Mouse (Mus musculus) MEL (cell line): ENCODE data around the gene Usp38. TPM values are rescaled to one million over a fixed set of nuclear protein-coding genes. Genes with fewer than 3 reads are reported as not detected.

ENCODE experiments used
- DNase-seq: peaks from one replicate; pipeline ENCODE4 v3.0.0; 2011; ENCODE audit warnings: low read depth, low spot score
- H3K27ac ChIP-seq: 2 replicates; pipeline ENCODE4 v1.5.1; 2012; ENCODE audit warnings: low read depth, mild to moderate bottlenecking, control low read depth, low read length, moderate library complexity; ENCODE audit not compliant: control insufficient read depth
- H3K27me3 ChIP-seq, 2 experiments: fragments of 150-350 bp in 1 of 2; sonication (generic) in 1 of 2; 2 replicates each; pipeline ENCODE4 v1.6.1; 2012; ENCODE audit warnings: low read length in 2 of 2, mild to moderate bottlenecking in 2 of 2, improper control_type of control experiment in 1 of 2, moderate library complexity in 1 of 2; ENCODE audit not compliant: insufficient read depth in 2 of 2, control insufficient read depth in 1 of 2
- H3K36me3 ChIP-seq, 2 experiments: 2 replicates each; pipeline ENCODE4 v1.6.1; 2012 to 2014; ENCODE audit warnings: low read length in 2 of 2, improper control_type of control experiment in 1 of 2, inconsistent platforms in 1 of 2, mild to moderate bottlenecking in 1 of 2; ENCODE audit not compliant: insufficient read depth in 2 of 2, control insufficient read depth in 1 of 2
- H3K4me1 ChIP-seq, 2 experiments: fragments of 150-350 bp in 1 of 2; sonication (generic) in 1 of 2; 2 replicates each; pipeline ENCODE4 v1.6.1; 2012; ENCODE audit warnings: low read length in 2 of 2, improper control_type of control experiment in 1 of 2, mild to moderate bottlenecking in 1 of 2; ENCODE audit not compliant: insufficient read depth in 2 of 2, control insufficient read depth in 1 of 2
- H3K4me3 ChIP-seq, 2 experiments: fragments of 150-350 bp in 1 of 2; sonication (generic) in 1 of 2; 2 replicates each; pipeline ENCODE4 v1.5.1; 2012; ENCODE audit warnings: low read depth in 2 of 2, low read length in 2 of 2, mild to moderate bottlenecking in 2 of 2, moderate library complexity in 2 of 2, control low read depth in 1 of 2, improper control_type of control experiment in 1 of 2; ENCODE audit not compliant: control insufficient read depth in 1 of 2, insufficient read depth in 1 of 2
- H3K79me2 ChIP-seq: 2 replicates; pipeline ENCODE4 v1.6.1; 2012; ENCODE audit warnings: mild to moderate bottlenecking, low read length, moderate library complexity; ENCODE audit not compliant: control insufficient read depth, poor library complexity, insufficient read depth
- H3K9ac ChIP-seq: 2 replicates; pipeline ENCODE4 v1.6.1; 2012; ENCODE audit warnings: low read depth, mild to moderate bottlenecking, control low read depth, low read length, moderate library complexity; ENCODE audit not compliant: control insufficient read depth, poor library complexity, severe bottlenecking
- H3K9me3 ChIP-seq: fragments of 150-350 bp; sonication (generic); replicated peaks from 2 replicates; pipeline ENCODE4 v1.6.1; 2012; ENCODE audit warnings: mild to moderate bottlenecking, low read length, improper control_type of control experiment, moderate library complexity; ENCODE audit not compliant: insufficient read depth
- CHD2 ChIP-seq: IDR thresholded peaks from 2 replicates; pipeline ENCODE4 v1.6.1; 2011; ENCODE audit warnings: low read length, improper control_type of control experiment
- E2F4 ChIP-seq: IDR thresholded peaks from 2 replicates; pipeline ENCODE4 v1.6.1; 2011; ENCODE audit warnings: low read depth, low read length, improper control_type of control experiment, borderline replicate concordance
- GATA1 ChIP-seq: IDR thresholded peaks from 2 replicates; pipeline ENCODE4 v1.6.1; 2011; ENCODE audit warnings: low read depth, low read length, improper control_type of control experiment
- JUND ChIP-seq: IDR thresholded peaks from 2 replicates; pipeline ENCODE4 v1.6.1; 2011; ENCODE audit warnings: low read depth, mild to moderate bottlenecking, improper control_type of control experiment, low read length
- MAFK ChIP-seq: IDR thresholded peaks from 2 replicates; pipeline ENCODE4 v1.6.1; 2011; ENCODE audit warnings: low read depth, mild to moderate bottlenecking, low read length, improper control_type of control experiment, borderline replicate concordance
- MEF2A ChIP-seq: IDR thresholded peaks from 2 replicates; pipeline ENCODE4 v1.6.1; 2014; ENCODE audit warnings: low read depth, mild to moderate bottlenecking, inconsistent platforms, low read length, improper control_type of control experiment; ENCODE audit not compliant: poor library complexity, insufficient replicate concordance, severe bottlenecking; ENCODE audit errors: extremely low read depth
- MXI1 ChIP-seq: IDR thresholded peaks from 2 replicates; pipeline ENCODE4 v1.6.1; 2011; ENCODE audit warnings: mild to moderate bottlenecking, low read depth, low read length, improper control_type of control experiment
- MYB ChIP-seq: IDR thresholded peaks from 2 replicates; pipeline ENCODE4 v1.6.1; 2011; ENCODE audit warnings: mild to moderate bottlenecking, low read depth, low read length, improper control_type of control experiment
- MYC ChIP-seq: IDR thresholded peaks from 2 replicates; pipeline ENCODE4 v1.6.1; 2011; ENCODE audit warnings: low read depth, mild to moderate bottlenecking, low read length, improper control_type of control experiment, moderate library complexity
- NELFE ChIP-seq: IDR thresholded peaks from 2 replicates; pipeline ENCODE4 v1.6.1; 2011; ENCODE audit warnings: low read depth, low read length, improper control_type of control experiment
- NRF1 ChIP-seq: IDR thresholded peaks from 2 replicates; pipeline ENCODE4 v1.6.1; 2014; ENCODE audit warnings: low read depth, mild to moderate bottlenecking, inconsistent platforms, low read length, improper control_type of control experiment, moderate library complexity; ENCODE audit not compliant: poor library complexity, insufficient read depth, severe bottlenecking
- SMC3 ChIP-seq: IDR thresholded peaks from 2 replicates; pipeline ENCODE4 v1.6.1; 2011; ENCODE audit warnings: low read depth, low read length, improper control_type of control experiment
- UBTF ChIP-seq: IDR thresholded peaks from 2 replicates; pipeline ENCODE4 v1.6.1; 2012; ENCODE audit warnings: low read depth, mild to moderate bottlenecking, inconsistent platforms, low read length, improper control_type of control experiment, moderate library complexity, borderline replicate concordance; ENCODE audit not compliant: insufficient read depth
- USF1 ChIP-seq: IDR thresholded peaks from 2 replicates; pipeline ENCODE4 v1.6.1; 2014; ENCODE audit warnings: low read depth, mild to moderate bottlenecking, inconsistent platforms, low read length, improper control_type of control experiment, moderate library complexity
- USF2 ChIP-seq, 2 experiments: IDR thresholded peaks; 2 replicates each; pipeline ENCODE4 v1.6.1; 2011 to 2012; ENCODE audit warnings: improper control_type of control experiment in 2 of 2, low read length in 2 of 2, borderline replicate concordance in 1 of 2, inconsistent platforms in 1 of 2, low read depth in 1 of 2, mild to moderate bottlenecking in 1 of 2; ENCODE audit not compliant: insufficient read depth in 1 of 2
- ZKSCAN1 ChIP-seq: IDR thresholded peaks from 2 replicates; pipeline ENCODE4 v1.6.1; 2012; ENCODE audit warnings: low read depth, mild to moderate bottlenecking, inconsistent platforms, low read length, improper control_type of control experiment, moderate library complexity
- ZMIZ1 ChIP-seq: IDR thresholded peaks from 2 replicates; pipeline ENCODE4 v1.6.1; 2012; ENCODE audit warnings: low read depth, mild to moderate bottlenecking, inconsistent platforms, low read length, improper control_type of control experiment, moderate library complexity
- polyA plus RNA-seq, 2 experiments: library from polyadenylated mRNA; stranded (reverse) in 1 of 2; unstranded in 1 of 2; fragments of >175 nt in 1 of 2; fragments of >200 nt in 1 of 2; gene quantifications; 2 replicates each; pipeline versions ENCODE4 v1.2.1 to v1.2.4; 2012; ENCODE audit warnings: low replicate concordance in 2 of 2, low read depth in 1 of 2; ENCODE audit not compliant: insufficient read length in 2 of 2, insufficient read depth in 1 of 2, missing spikeins in 1 of 2
- total RNA-seq: library from RNA; depleted of rRNA; stranded (reverse); fragments of 300-350 nt; gene quantifications from 2 replicates; pipeline ENCODE4 v1.2.3, GENCODE M21; 2012

The Usp38 gene
- total and polyA plus RNA-seq, 3 experiments: 22.6 to 32.3 TPM; not detected in 1

DNA sequence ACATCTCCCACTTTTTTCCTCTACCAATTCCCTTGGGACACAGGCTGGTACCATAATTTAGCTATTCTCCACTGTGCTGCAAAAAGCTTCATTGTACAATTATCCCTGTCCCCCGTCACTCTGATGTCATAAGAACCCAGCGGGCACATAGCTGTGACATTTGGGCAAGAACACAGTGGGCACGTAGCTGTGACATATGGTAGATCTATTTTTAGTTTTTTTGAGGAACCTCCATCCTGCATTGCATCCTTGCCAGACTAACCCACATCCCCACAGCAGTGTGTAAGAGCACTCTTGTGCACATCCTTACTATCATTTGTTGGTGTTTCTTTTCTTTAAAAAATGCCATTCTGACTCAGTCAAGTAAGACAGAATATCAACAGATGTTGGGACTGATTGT lies 71.0 kb downstream of the Usp38 start:
- Histone ChIP-seq H3K9ac (no peak overlapping the region), H3K36me3 (peaks cover 0 to 5% of the 10 kb centered on the region in 2 experiments; a peak in 2 of 4 replicates), H3K27me3 (no peaks in the 10 kb centered on the region; a peak in 1 of 4 replicates), H3K79me2 (no peaks in the 10 kb centered on the region), H3K9me3 (no peaks in the 10 kb centered on the region), H3K4me1 (peaks cover 0 to 10% of the 10 kb centered on the region in 2 experiments; a peak in 3 of 4 replicates), H3K27ac (no peak overlapping the region), H3K4me3 (no peak overlapping the region)
- DNase-seq: no peak
- no peak for TF ChIP-seq GATA1
- TF ChIP-seq ZMIZ1: no peak
- TF ChIP-seq CHD2: no peak
- TF ChIP-seq NRF1: no peak
- no peak for TF ChIP-seq MEF2A
- no peak for TF ChIP-seq E2F4
- no peak for TF ChIP-seq ZKSCAN1
- TF ChIP-seq JUND: no peak
- TF ChIP-seq SMC3: no peak
- TF ChIP-seq USF1: no peak

DNA sequence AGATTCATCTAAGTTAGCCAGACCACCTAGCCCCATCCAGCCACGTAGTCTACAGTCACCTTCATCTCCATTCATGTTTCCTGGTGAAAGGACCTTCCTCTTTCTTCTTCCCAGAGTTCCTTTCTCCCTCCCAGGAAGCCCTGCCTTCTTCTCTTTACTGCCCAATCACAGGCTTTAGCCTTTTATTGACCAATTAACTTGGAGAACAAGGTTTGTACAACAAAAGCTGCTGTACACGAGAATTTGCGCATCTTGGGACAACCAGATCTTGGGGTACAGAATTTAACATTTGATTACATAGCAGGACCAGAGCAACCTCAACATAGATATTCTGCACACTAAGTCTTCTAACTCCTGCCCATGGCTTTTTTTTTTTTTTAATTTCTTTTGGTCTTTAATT lies 73.1 kb downstream of the Usp38 start:
- Histone ChIP-seq H3K27me3 (no peaks in the 10 kb centered on the region; a peak in 1 of 4 replicates), H3K9me3 (no peaks in the 10 kb centered on the region), H3K36me3 (peaks cover 0 to 10% of the 10 kb centered on the region in 2 experiments; a peak in 2 of 4 replicates), H3K27ac (no peak overlapping the region), H3K79me2 (no peaks in the 10 kb centered on the region), H3K4me3 (no peak overlapping the region), H3K9ac (no peak overlapping the region), H3K4me1 (peaks cover 0 to 11% of the 10 kb centered on the region in 2 experiments; a peak in 2 of 4 replicates)
- DNase-seq: no peak
- TF ChIP-seq MAFK (no peak), E2F4 (no peak), MYC (no peak), MYB (no peak), UBTF (no peak), NELFE (no peak), MXI1 (no peak), USF2 (IDR thresholded peaks at IDR 0.05; ENCODE audit: borderline replicate concordance in 1 of 2, insufficient read depth in 1 of 2, low read depth in 1 of 2, low read length in 2 of 2) (no peak)
